Mouse (Mus musculus) testis, adult 2 months (tissue): ENCODE results near the gene 1700011L22Rik. TPM values are rescaled to one million over a fixed set of nuclear protein-coding genes. Genes with fewer than 3 reads are reported as not detected.

Experiments
- H3K27ac ChIP-seq: fragments of 200-500 bp; 2 replicates; pipeline ENCODE4 v1.5.1; 2012; ENCODE audit warnings: low read depth, low read length; ENCODE audit not compliant: control insufficient read depth, insufficient read depth
- H3K27me3 ChIP-seq: fragments of 200-500 bp; 2 replicates; pipeline ENCODE4 v1.6.1; 2012; ENCODE audit warnings: mild to moderate bottlenecking, low read length, moderate library complexity; ENCODE audit not compliant: control insufficient read depth, insufficient read depth
- H3K36me3 ChIP-seq: fragments of 200-500 bp; 2 replicates; pipeline ENCODE4 v1.6.1; 2012; ENCODE audit warnings: mild to moderate bottlenecking, low read length; ENCODE audit not compliant: control insufficient read depth, insufficient read depth
- H3K4me1 ChIP-seq: fragments of 200-500 bp; 2 replicates; pipeline ENCODE4 v1.6.1; 2012; ENCODE audit warnings: low read length; ENCODE audit not compliant: control insufficient read depth, insufficient read depth
- H3K4me3 ChIP-seq: fragments of 200-500 bp; 2 replicates; pipeline ENCODE4 v1.5.1; 2012; ENCODE audit warnings: low read depth, mild to moderate bottlenecking, low read length, moderate library complexity, mixed read lengths; ENCODE audit not compliant: control insufficient read depth
- CTCF ChIP-seq: fragments of 200-500 bp; IDR thresholded peaks from 2 replicates; pipeline ENCODE4 v1.5.1; 2012; ENCODE audit warnings: low read depth, mild to moderate bottlenecking, inconsistent platforms, low read length, moderate library complexity; ENCODE audit not compliant: control insufficient read depth, insufficient read depth, insufficient replicate concordance
- POLR2A ChIP-seq: fragments of 200-500 bp; IDR thresholded peaks from 2 replicates; pipeline ENCODE4 v1.6.1; 2012; ENCODE audit warnings: low read depth, mild to moderate bottlenecking, inconsistent platforms, low read length, moderate library complexity; ENCODE audit not compliant: control insufficient read depth
- polyA plus RNA-seq: library from polyadenylated mRNA; depleted of rRNA; stranded (reverse); fragments of >200 nt; gene quantifications from 2 replicates; pipeline ENCODE4 v1.2.3, GENCODE M21; 2012

1700011L22Rik gene
- polyA plus RNA-seq, 1 experiment, result 402 TPM

DNA sequence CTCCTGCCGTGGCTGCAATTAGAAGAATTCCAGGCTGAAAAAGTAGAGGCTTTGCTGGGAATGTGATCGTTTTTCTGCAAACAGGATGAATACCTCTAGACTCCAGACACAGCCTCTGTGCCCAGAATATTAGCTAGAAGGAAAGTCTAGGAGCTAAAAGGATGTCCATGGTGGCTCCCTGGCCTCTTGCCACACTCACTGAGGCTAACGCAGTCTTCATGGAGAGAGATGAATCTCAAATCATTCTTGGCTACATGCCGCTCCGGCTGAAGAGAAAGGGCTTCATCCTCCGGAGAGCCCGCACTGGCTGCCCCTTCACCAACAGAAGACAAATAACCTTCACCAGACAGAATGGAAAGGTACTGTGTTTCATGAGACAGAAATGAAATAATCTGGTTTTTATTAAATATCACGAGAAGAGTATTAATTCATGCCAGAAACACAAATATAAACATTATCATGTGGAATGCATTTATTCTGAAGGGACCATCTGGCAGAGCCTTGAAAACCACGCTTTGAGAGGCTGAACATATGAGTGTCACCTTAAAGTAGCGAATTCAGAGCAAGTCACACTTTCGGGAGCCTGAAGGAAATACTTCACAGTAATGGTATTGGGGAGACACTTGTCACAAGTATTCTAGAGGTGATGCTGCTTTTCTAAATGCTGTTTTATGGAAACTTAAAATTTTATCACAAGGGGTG, 46.8 kb downstream of the 1700011L22Rik start:
- Histone ChIP-seq H3K27ac (no peak overlapping the region), H3K4me3 (no peak overlapping the region), H3K27me3 (no peaks in the 10 kb centered on the region), H3K36me3 (no peaks in the 10 kb centered on the region), H3K4me1 (no peaks in the 10 kb centered on the region)
- TF ChIP-seq CTCF (no peak), POLR2A (no peak)

DNA sequence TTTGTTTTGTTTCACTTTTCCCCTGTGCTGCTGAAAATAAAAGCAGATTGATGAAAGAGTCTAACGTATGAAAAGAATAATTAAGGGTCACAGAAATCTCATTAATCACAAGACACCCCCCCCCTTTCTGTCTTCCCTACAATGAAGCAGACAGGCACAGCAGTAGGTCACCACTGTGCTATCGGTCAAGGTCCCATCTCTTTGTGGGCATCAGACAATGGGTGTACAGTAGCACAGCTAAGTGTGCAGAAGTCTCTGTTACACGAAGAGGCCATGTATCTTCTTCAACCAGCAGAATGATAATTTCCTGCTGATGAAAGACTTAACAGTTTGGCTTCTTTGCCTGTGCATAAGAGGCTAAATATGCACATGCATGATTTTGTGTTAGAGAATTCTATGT, 49.7 kb downstream of the 1700011L22Rik start:
- H3K4me1 ChIP-seq, result no peaks in the 10 kb centered on the region
- H3K27ac ChIP-seq, result no peak overlapping the region
- no peaks in the 10 kb centered on the region for H3K27me3 ChIP-seq
- TF ChIP-seq CTCF (no peak), POLR2A (no peak)
- H3K4me3 ChIP-seq, result no peak overlapping the region
- no peaks in the 10 kb centered on the region for H3K36me3 ChIP-seq

DNA sequence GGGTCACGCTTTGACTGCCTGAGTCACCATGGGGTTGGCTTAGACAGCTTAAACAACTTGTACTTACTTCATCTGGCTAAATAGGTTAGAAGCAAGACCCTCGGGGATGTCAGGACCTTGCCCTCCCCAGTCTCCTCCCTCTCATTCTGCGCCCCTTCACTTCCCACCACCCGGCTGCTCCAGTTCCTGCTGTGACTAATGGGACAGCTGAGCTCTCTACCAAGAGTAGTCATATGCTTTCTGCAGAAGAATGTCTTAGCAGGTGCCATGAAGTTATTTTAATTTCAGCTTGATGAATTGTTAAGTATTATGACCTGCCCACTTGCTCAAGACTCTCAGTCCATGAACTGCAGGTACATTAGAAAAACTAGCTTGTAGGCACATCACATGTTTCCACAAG, 51.9 kb downstream of the 1700011L22Rik start:
- TF ChIP-seq POLR2A, result no peak
- no peak for TF ChIP-seq CTCF
- Histone ChIP-seq H3K36me3 (no peaks in the 10 kb centered on the region), H3K27ac (no peak overlapping the region), H3K27me3 (no peaks in the 10 kb centered on the region), H3K4me3 (no peak overlapping the region), H3K4me1 (no peaks in the 10 kb centered on the region)

DNA sequence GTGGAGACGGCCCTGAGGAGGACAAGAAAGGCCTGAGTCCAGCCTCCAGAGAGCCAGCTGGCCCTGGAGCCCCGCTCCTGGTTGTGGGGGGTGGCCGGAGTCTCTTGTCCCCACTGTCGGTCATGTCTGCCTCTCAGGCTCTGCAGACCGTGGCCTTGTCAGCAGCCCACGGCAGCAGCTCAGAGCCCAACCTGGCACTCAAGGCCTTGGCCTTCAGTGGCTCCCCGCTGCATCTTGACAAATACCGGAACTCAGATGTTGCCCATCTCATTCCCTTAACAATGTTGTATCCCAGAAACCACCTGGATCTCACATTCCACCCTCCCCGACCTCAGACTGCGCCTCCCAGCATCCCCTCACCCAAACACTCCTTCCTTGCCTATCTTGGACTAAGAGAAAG, 58.3 kb downstream of the 1700011L22Rik start:
- Histone ChIP-seq H3K4me3 (no peak overlapping the region), H3K4me1 (no peaks in the 10 kb centered on the region), H3K27me3 (no peaks in the 10 kb centered on the region), H3K36me3 (no peaks in the 10 kb centered on the region), H3K27ac (no peak overlapping the region)
- no peak for TF ChIP-seq POLR2A
- TF ChIP-seq CTCF, result no peak

DNA sequence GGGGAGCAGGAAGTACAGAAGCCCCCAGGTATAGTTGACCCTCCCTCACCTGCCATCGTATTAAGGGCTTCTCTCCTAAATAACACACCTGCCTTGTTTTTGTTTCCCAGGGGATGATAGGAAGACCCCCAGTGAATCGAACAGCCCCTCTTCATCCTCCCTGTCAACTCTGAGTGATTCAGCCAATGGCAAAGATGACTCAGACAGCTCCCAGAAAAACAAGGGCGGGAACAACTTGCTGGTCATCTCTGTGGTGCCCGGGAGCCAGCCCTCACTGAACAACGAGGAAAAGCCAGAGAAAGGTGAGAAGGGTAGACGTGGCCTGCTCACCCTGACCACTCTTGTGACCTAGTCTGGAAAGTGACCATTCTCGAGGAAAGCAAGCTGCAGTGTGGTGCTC, 62.9 kb downstream of the 1700011L22Rik start:
- no peak for TF ChIP-seq POLR2A
- no peak for TF ChIP-seq CTCF
- Histone ChIP-seq H3K27me3 (no peaks in the 10 kb centered on the region), H3K27ac (no peak overlapping the region), H3K4me1 (no peaks in the 10 kb centered on the region), H3K36me3 (no peaks in the 10 kb centered on the region), H3K4me3 (no peak overlapping the region)

DNA sequence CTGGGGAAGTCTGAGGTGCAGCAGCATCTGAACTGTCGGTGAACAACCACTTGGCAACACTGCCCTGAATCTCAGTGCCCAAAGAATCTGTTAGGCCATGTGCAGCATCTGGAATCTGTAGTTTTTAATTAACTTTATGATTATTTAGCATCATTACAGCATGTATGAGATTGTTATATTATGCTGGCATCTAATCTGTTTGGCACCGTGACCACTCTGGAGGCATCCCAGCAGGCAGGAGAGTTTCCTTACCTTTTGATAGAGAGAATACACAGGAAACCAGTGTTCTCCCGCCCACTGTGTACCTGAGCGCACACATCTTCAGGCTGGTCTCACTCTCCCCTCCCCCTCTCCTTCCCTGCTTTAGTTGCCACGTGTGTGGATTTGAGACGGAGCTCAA, 68.7 kb downstream of the 1700011L22Rik start:
- Histone ChIP-seq H3K4me1 (no peaks in the 10 kb centered on the region), H3K4me3 (no peak overlapping the region), H3K36me3 (no peaks in the 10 kb centered on the region), H3K27ac (no peak overlapping the region), H3K27me3 (no peaks in the 10 kb centered on the region)
- no peak for TF ChIP-seq POLR2A
- TF ChIP-seq CTCF, result no peak

DNA sequence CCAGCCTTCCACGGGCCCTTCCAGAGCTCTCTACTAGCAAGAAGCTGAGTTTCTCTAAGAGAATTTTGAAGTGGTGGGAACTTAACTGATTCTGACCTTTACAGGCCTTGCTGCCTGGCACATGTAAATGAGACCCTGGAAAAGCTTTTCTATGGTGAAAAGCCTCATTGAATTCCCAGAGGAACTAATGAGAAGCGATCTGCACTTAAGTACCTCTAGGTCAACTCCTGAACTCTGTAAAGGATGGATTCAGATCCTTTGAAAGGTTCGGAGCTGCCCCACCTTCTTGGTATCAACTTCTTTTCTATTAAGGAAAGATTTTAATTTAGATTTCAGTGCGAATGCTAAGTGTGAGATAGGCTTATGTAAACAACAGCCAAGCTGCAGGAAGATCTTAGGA, 72.4 kb downstream of the 1700011L22Rik start:
- no peaks in the 10 kb centered on the region for H3K27me3 ChIP-seq
- TF ChIP-seq POLR2A, result no peak
- no peak for TF ChIP-seq CTCF
- no peaks in the 10 kb centered on the region for H3K36me3 ChIP-seq
- H3K27ac ChIP-seq, result no peak overlapping the region
- H3K4me1 ChIP-seq, result no peaks in the 10 kb centered on the region
- no peak overlapping the region for H3K4me3 ChIP-seq
